Mouse (Mus musculus): ENCODE measurements around the gene Nhsl1.

GRCm38 (mm10) chr10:18545309-18545708, 226.5 kb downstream of the Nhsl1 start:
- no peak for TF ChIP-seq CTCF (IDR thresholded peaks at IDR 0.05; ENCODE audit: low read depth, low read length)
- TF ChIP-seq POLR2A (IDR thresholded peaks at IDR 0.05; ENCODE audit: borderline replicate concordance, low read depth, low read length), result no peak
